Mouse (Mus musculus): ENCODE measurements around the gene Cops7b.

DNA sequence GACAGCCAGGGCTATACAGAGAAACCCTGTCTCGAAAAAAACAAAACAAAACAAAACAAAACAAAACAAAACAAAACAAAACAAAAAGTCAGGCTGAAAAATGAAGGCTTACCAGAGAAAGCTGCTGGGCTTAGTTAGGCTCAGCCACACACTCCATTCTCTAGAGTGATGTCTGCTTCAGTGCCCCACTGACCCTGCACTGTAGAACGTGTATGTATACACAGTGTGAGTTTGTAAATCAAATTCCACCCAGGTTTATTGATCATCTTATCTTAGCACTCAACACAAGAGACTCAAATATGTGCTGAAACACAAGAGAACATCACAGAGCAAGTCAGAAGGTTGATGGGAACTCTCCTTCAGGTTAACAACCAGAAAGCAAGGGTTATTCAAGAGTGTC lies 14.3 kb upstream of the Cops7b start:
- TF ChIP-seq CTCF (IDR thresholded peaks at IDR 0.05; ENCODE audit: borderline replicate concordance, insufficient read depth, low read depth, low read length) (no peak), POLR2A (IDR thresholded peaks at IDR 0.05; ENCODE audit: borderline replicate concordance, insufficient read depth, low read length) (no peak)
